Mouse (Mus musculus): Measurements from ENCODE around the gene Ppm1e.

GRCm38 (mm10) chr11:87279461-87279860, 79.4 kb downstream of the Ppm1e start:
- TF ChIP-seq POLR2A (IDR thresholded peaks at IDR 0.05; ENCODE audit: control insufficient read depth, extremely low read depth, insufficient read depth, low read length, poor library complexity) (no peak), CTCF (IDR thresholded peaks at IDR 0.05; ENCODE audit: borderline replicate concordance, control insufficient read depth, extremely low read depth, insufficient read depth, low read length, poor library complexity) (no peak)

All from thymus, adult 2 months (tissue).